Comparison of ENCODE assay signal across 8 mouse cellular contexts in genomic region chr11:94133344-94133955, GRCm38 (mm10).
DNase-seq lines count a peak whose midpoint lies in the region; ATAC-seq and TF ChIP-seq lines count a peak whose summit lies in the region.

No protein-coding gene starts in this region.

- TF ChIP-seq CTCF in cerebellum, adult 2 months (IDR thresholded peaks at IDR 0.05; ENCODE audit: borderline replicate concordance, insufficient read depth, low read depth, low read length): peak; percentile 93
- peak; percentile 83 for TF ChIP-seq CTCF in olfactory bulb, adult 2 months (IDR thresholded peaks at IDR 0.05; ENCODE audit: insufficient read depth, low read depth, low read length)
- peak; percentile 93 for TF ChIP-seq CTCF in thymus, adult 2 months (IDR thresholded peaks at IDR 0.05; ENCODE audit: borderline replicate concordance, control insufficient read depth, extremely low read depth, insufficient read depth, low read length, poor library complexity)

- 7% methylated on average over 11 of the region's 11 CpGs for WGBS in cerebellum, adult 2 months
- 18% methylated on average over 11 of the region's 11 CpGs for WGBS in hindbrain, embryonic 11.5 days
- WGBS in lung, embryonic 16.5 days: 12% methylated on average over 11 of the region's 11 CpGs
- 15% methylated on average over 11 of the region's 11 CpGs for WGBS in olfactory bulb, adult 2 months
- 11% methylated on average over 11 of the region's 11 CpGs for WGBS in thymus, adult 2 months

- DNase-seq in MEL-GATA-1-ER (ENCODE audit: extremely low read depth, low read depth): peak; percentile 51
- DNase-seq in cerebellum, adult 2 months: peak; percentile 90 to 93
- peak; percentile 90 for DNase-seq in hindbrain, embryonic 11.5 days (ENCODE audit: low spot score)
- peak; percentile 69 for DNase-seq in layer of hippocampus, adult 9-10 months (ENCODE audit: low spot score)
- peak; percentile 87 for DNase-seq in thymus, adult 2 months

- H3K9ac ChIP-seq in hindbrain, embryonic 11.5 days (ENCODE audit: low read depth, low read length): no peak overlapping the region
- H3K9ac ChIP-seq in lung, embryonic 16.5 days (ENCODE audit: low read length): peak overlapping the region; percentile 33; the same call in 1 of the 2 replicates

- ATAC-seq in frontal cortex, adult (ENCODE audit: low TSS enrichment): peak; percentile 18
- ATAC-seq in hindbrain, embryonic 11.5 days (ENCODE audit: low FRiP score): peak; percentile 75
- peak; percentile 58 for ATAC-seq in lung, embryonic 16.5 days (ENCODE audit: low read depth)

- no peak overlapping the region for H3K4me2 ChIP-seq in hindbrain, embryonic 11.5 days (replicated peaks; ENCODE audit: low read depth, low read length)
- H3K4me2 ChIP-seq in lung, embryonic 16.5 days (ENCODE audit: low read depth, low read length): peak overlapping the region; percentile 15

- H3K4me3 ChIP-seq in cerebellum, adult 2 months (replicated peaks; ENCODE audit: insufficient read depth, low read depth, low read length): peak overlapping the region; percentile 23
- no peak overlapping the region for H3K4me3 ChIP-seq in hindbrain, embryonic 11.5 days (ENCODE audit: low read depth, low read length)
- no peak overlapping the region; the same call in 1 of the 2 replicates for H3K4me3 ChIP-seq in lung, embryonic 16.5 days (ENCODE audit: low read length)
- H3K4me3 ChIP-seq in olfactory bulb, adult 2 months (ENCODE audit: insufficient read depth, low read depth, low read length): peak overlapping the region; percentile 22
- H3K4me3 ChIP-seq in thymus, adult 2 months (ENCODE audit: control insufficient read depth, insufficient read depth, low read length): no peak overlapping the region

- no peaks in the 10 kb centered on the region for H3K27me3 ChIP-seq in cerebellum, adult 2 months (ENCODE audit: control insufficient read depth, insufficient read depth, low read length)
- no peaks in the 10 kb centered on the region for H3K27me3 ChIP-seq in hindbrain, embryonic 11.5 days (ENCODE audit: control insufficient read depth, insufficient read depth, low read length)
- H3K27me3 ChIP-seq in lung, embryonic 16.5 days (ENCODE audit: control insufficient read depth, insufficient read depth, low read depth, low read length): no peaks in the 10 kb centered on the region
- no peaks in the 10 kb centered on the region for H3K27me3 ChIP-seq in thymus, adult 2 months (ENCODE audit: control insufficient read depth, insufficient read depth, low read length)

- peak overlapping the region; percentile 65 for H3K27ac ChIP-seq in cerebellum, adult 2 months (ENCODE audit: insufficient read depth, low read length)
- no peak overlapping the region for H3K27ac ChIP-seq in hindbrain, embryonic 11.5 days (ENCODE audit: low read depth, low read length)
- H3K27ac ChIP-seq in lung, embryonic 16.5 days (ENCODE audit: low read length): peak overlapping the region; percentile 75
- H3K27ac ChIP-seq in olfactory bulb, adult 2 months (ENCODE audit: insufficient read depth, low read depth, low read length): 0 out of 2 replicates have a peak overlapping the region, but pooled peaks have one; percentile 7
- no peak overlapping the region for H3K27ac ChIP-seq in thymus, adult 2 months (ENCODE audit: control insufficient read depth, insufficient read depth, low read length)

- peaks cover 48% of the 10 kb centered on the region for H3K4me1 ChIP-seq in cerebellum, adult 2 months (ENCODE audit: control insufficient read depth, insufficient read depth, low read length)
- 0 out of 2 replicates have a peak, but pooled peaks cover 3% of the 10 kb centered on the region for H3K4me1 ChIP-seq in hindbrain, embryonic 11.5 days (replicated peaks; ENCODE audit: control insufficient read depth, insufficient read depth, low read length)
- peaks cover 34% of the 10 kb centered on the region for H3K4me1 ChIP-seq in lung, embryonic 16.5 days (replicated peaks; ENCODE audit: control insufficient read depth, insufficient read depth, low read length)
- H3K4me1 ChIP-seq in olfactory bulb, adult 2 months (ENCODE audit: control insufficient read depth, insufficient read depth, low read length): peaks cover 47% of the 10 kb centered on the region
- 0 out of 2 replicates have a peak, but pooled peaks cover 2% of the 10 kb centered on the region for H3K4me1 ChIP-seq in thymus, adult 2 months (replicated peaks; ENCODE audit: control insufficient read depth, insufficient read depth, low read length)

- no peaks in the 10 kb centered on the region for H3K9me3 ChIP-seq in hindbrain, embryonic 11.5 days (ENCODE audit: control insufficient read depth, low read length)
- H3K9me3 ChIP-seq in lung, embryonic 16.5 days (ENCODE audit: control insufficient read depth, low read length): no peaks in the 10 kb centered on the region

- H3K36me3 ChIP-seq in hindbrain, embryonic 11.5 days (ENCODE audit: control insufficient read depth, insufficient read depth, low read length): no peaks in the 10 kb centered on the region
- no peaks in the 10 kb centered on the region; the same call in 1 of the 2 replicates for H3K36me3 ChIP-seq in lung, embryonic 16.5 days (ENCODE audit: control insufficient read depth, insufficient read depth, low read length)
- no peaks in the 10 kb centered on the region for H3K36me3 ChIP-seq in thymus, adult 2 months (ENCODE audit: control insufficient read depth, insufficient read depth, low read length)

- TF ChIP-seq POLR2A in cerebellum, adult 2 months (IDR thresholded peaks at IDR 0.05; ENCODE audit: borderline replicate concordance, insufficient read depth, low read length): no peak
- no peak for TF ChIP-seq POLR2A in olfactory bulb, adult 2 months (IDR thresholded peaks at IDR 0.05; ENCODE audit: insufficient read depth, low read depth, low read length)
- TF ChIP-seq POLR2A in thymus, adult 2 months (IDR thresholded peaks at IDR 0.05; ENCODE audit: control insufficient read depth, extremely low read depth, insufficient read depth, low read length, poor library complexity): no peak

Comparison
In these comparisons a context has a peak if more than half of its experiments do, and no peak if none do; other contexts are left out.
1. H3K27ac ChIP-seq: peak in cerebellum, adult 2 months (single experiment), lung, embryonic 16.5 days (single experiment) and olfactory bulb, adult 2 months (single experiment); none in hindbrain, embryonic 11.5 days (single experiment) and thymus, adult 2 months (single experiment).
2. H3K4me3 ChIP-seq: peak in cerebellum, adult 2 months (single experiment) and olfactory bulb, adult 2 months (single experiment); none in hindbrain, embryonic 11.5 days (single experiment), lung, embryonic 16.5 days (single experiment) and thymus, adult 2 months (single experiment).
3. ATAC-seq: peak in every context shown above with its lines; median percentile 75 in hindbrain, embryonic 11.5 days; 58 in lung, embryonic 16.5 days; 18 in frontal cortex, adult.
4. Peak in every context shown above with its lines, with median percentiles within 50 percentile points of each other: DNase-seq and CTCF ChIP-seq.